Mouse (Mus musculus): ENCODE results near the gene Foxp3. TPM values are rescaled to one million over a fixed set of nuclear protein-coding genes. Genes with fewer than 3 reads are reported as not detected.

The Foxp3 gene
- polyA plus RNA-seq, 1 experiment = 7.7 TPM

GRCm38 (mm10) chrX:7606783-7607182 is 33.3 kb downstream of the Foxp3 start, which contains the start of gene Cacna1f:
Gene Cacna1f (plus strand): TSS chrX:7607083.
- Histone ChIP-seq H3K36me3 (ENCODE audit: control insufficient read depth, insufficient read depth, low read length) (no peaks in the 10 kb centered on the region), H3K4me3 (ENCODE audit: control insufficient read depth, insufficient read depth, low read length) (no peak within 1 kb of the TSS), H3K27me3 (ENCODE audit: control insufficient read depth, insufficient read depth, low read length) (no peaks in the 10 kb centered on the region; the same call in 1 of the 2 replicates), H3K4me1 (replicated peaks; ENCODE audit: control insufficient read depth, insufficient read depth, low read length) (peaks cover 10% of the 10 kb centered on the region), H3K27ac (ENCODE audit: control insufficient read depth, insufficient read depth, low read length) (no peak within 1 kb of the TSS)
- TF ChIP-seq POLR2A (IDR thresholded peaks at IDR 0.05; ENCODE audit: control insufficient read depth, extremely low read depth, insufficient read depth, low read length, poor library complexity) = no peak
- TF ChIP-seq CTCF (IDR thresholded peaks at IDR 0.05; ENCODE audit: borderline replicate concordance, control insufficient read depth, extremely low read depth, insufficient read depth, low read length, poor library complexity) = no peak
- WGBS = 86% methylated on average over 6 of the region's 6 CpGs
- no peak for DNase-seq

- peaks cover 7% of the 10 kb centered on the region for H3K4me1 ChIP-seq (replicated peaks; ENCODE audit: control insufficient read depth, insufficient read depth, low read length)
- no peak overlapping the region for H3K27ac ChIP-seq (ENCODE audit: control insufficient read depth, insufficient read depth, low read length)
- TF ChIP-seq POLR2A (IDR thresholded peaks at IDR 0.05; ENCODE audit: control insufficient read depth, extremely low read depth, insufficient read depth, low read length, poor library complexity) = no peak
- TF ChIP-seq CTCF (IDR thresholded peaks at IDR 0.05; ENCODE audit: borderline replicate concordance, control insufficient read depth, extremely low read depth, insufficient read depth, low read length, poor library complexity) = no peak
- H3K36me3 ChIP-seq (ENCODE audit: control insufficient read depth, insufficient read depth, low read length) = no peaks in the 10 kb centered on the region
- WGBS = 13% methylated on average over 21 of the region's 21 CpGs
- H3K27me3 ChIP-seq (ENCODE audit: control insufficient read depth, insufficient read depth, low read length) = no peaks in the 10 kb centered on the region; the same call in 1 of the 2 replicates
- no peak for DNase-seq
- no peak overlapping the region for H3K4me3 ChIP-seq (ENCODE audit: control insufficient read depth, insufficient read depth, low read length)
Observed at GRCm38 (mm10) chrX:7610035-7610434, 36.6 kb downstream of the Foxp3 start.

GRCm38 (mm10) chrX:7610536-7611258 is 37.3 kb downstream of the Foxp3 start:
- Histone ChIP-seq H3K4me3 (ENCODE audit: control insufficient read depth, insufficient read depth, low read length) (no peak overlapping the region), H3K36me3 (ENCODE audit: control insufficient read depth, insufficient read depth, low read length) (no peaks in the 10 kb centered on the region), H3K27me3 (ENCODE audit: control insufficient read depth, insufficient read depth, low read length) (no peaks in the 10 kb centered on the region; the same call in 1 of the 2 replicates), H3K4me1 (replicated peaks; ENCODE audit: control insufficient read depth, insufficient read depth, low read length) (peaks cover 7% of the 10 kb centered on the region), H3K27ac (ENCODE audit: control insufficient read depth, insufficient read depth, low read length) (no peak overlapping the region)
- 9% methylated on average over 26 of the region's 26 CpGs for WGBS
- TF ChIP-seq CTCF (IDR thresholded peaks at IDR 0.05; ENCODE audit: borderline replicate concordance, control insufficient read depth, extremely low read depth, insufficient read depth, low read length, poor library complexity) = no peak
- TF ChIP-seq POLR2A (IDR thresholded peaks at IDR 0.05; ENCODE audit: control insufficient read depth, extremely low read depth, insufficient read depth, low read length, poor library complexity) = no peak
- DNase-seq = no peak

- H3K36me3 ChIP-seq (ENCODE audit: control insufficient read depth, insufficient read depth, low read length) = no peaks in the 10 kb centered on the region
- H3K4me1 ChIP-seq (replicated peaks; ENCODE audit: control insufficient read depth, insufficient read depth, low read length) = no peaks in the 10 kb centered on the region
- TF ChIP-seq POLR2A (IDR thresholded peaks at IDR 0.05; ENCODE audit: control insufficient read depth, extremely low read depth, insufficient read depth, low read length, poor library complexity) (no peak), CTCF (IDR thresholded peaks at IDR 0.05; ENCODE audit: borderline replicate concordance, control insufficient read depth, extremely low read depth, insufficient read depth, low read length, poor library complexity) (no peak)
- H3K4me3 ChIP-seq (ENCODE audit: control insufficient read depth, insufficient read depth, low read length) = no peak overlapping the region
- H3K27ac ChIP-seq (ENCODE audit: control insufficient read depth, insufficient read depth, low read length) = no peak overlapping the region
- DNase-seq = no peak
- WGBS = 38% methylated on average over 12 of the region's 12 CpGs
- H3K27me3 ChIP-seq (ENCODE audit: control insufficient read depth, insufficient read depth, low read length) = no peaks in the 10 kb centered on the region
Observed at GRCm38 (mm10) chrX:7617889-7618551, 44.6 kb downstream of the Foxp3 start.

GRCm38 (mm10) chrX:7632560-7632959 is 59.1 kb downstream of the Foxp3 start:
- 72% methylated on average over 6 of the region's 6 CpGs for WGBS
- no peak for DNase-seq
- no peak overlapping the region for H3K4me3 ChIP-seq (ENCODE audit: control insufficient read depth, insufficient read depth, low read length)
- no peaks in the 10 kb centered on the region for H3K36me3 ChIP-seq (ENCODE audit: control insufficient read depth, insufficient read depth, low read length)
- no peaks in the 10 kb centered on the region for H3K27me3 ChIP-seq (ENCODE audit: control insufficient read depth, insufficient read depth, low read length)
- no peak overlapping the region for H3K27ac ChIP-seq (ENCODE audit: control insufficient read depth, insufficient read depth, low read length)
- H3K4me1 ChIP-seq (replicated peaks; ENCODE audit: control insufficient read depth, insufficient read depth, low read length) = no peaks in the 10 kb centered on the region
- TF ChIP-seq POLR2A (IDR thresholded peaks at IDR 0.05; ENCODE audit: control insufficient read depth, extremely low read depth, insufficient read depth, low read length, poor library complexity) (no peak), CTCF (IDR thresholded peaks at IDR 0.05; ENCODE audit: borderline replicate concordance, control insufficient read depth, extremely low read depth, insufficient read depth, low read length, poor library complexity) (no peak)

- no peak overlapping the region for H3K27ac ChIP-seq (ENCODE audit: control insufficient read depth, insufficient read depth, low read length)
- H3K4me1 ChIP-seq (replicated peaks; ENCODE audit: control insufficient read depth, insufficient read depth, low read length) = 0 out of 2 replicates have a peak, but pooled peaks cover 5% of the 10 kb centered on the region
- H3K27me3 ChIP-seq (ENCODE audit: control insufficient read depth, insufficient read depth, low read length) = no peaks in the 10 kb centered on the region; the same call in 1 of the 2 replicates
- 61% methylated on average over 3 of the region's 3 CpGs for WGBS
- H3K36me3 ChIP-seq (ENCODE audit: control insufficient read depth, insufficient read depth, low read length) = no peaks in the 10 kb centered on the region
- no peak for DNase-seq
- no peak overlapping the region for H3K4me3 ChIP-seq (ENCODE audit: control insufficient read depth, insufficient read depth, low read length)
- no peak for TF ChIP-seq POLR2A (IDR thresholded peaks at IDR 0.05; ENCODE audit: control insufficient read depth, extremely low read depth, insufficient read depth, low read length, poor library complexity)
- TF ChIP-seq CTCF (IDR thresholded peaks at IDR 0.05; ENCODE audit: borderline replicate concordance, control insufficient read depth, extremely low read depth, insufficient read depth, low read length, poor library complexity) = no peak
Observed at GRCm38 (mm10) chrX:7635101-7635500, 61.7 kb downstream of the Foxp3 start.
